Mouse (Mus musculus): Measurements from ENCODE around the gene Gm9573.
A peak's percentile ranks its signal among the peaks of the same experiment; 100 is the strongest.

Gene Gm9573

DNA sequence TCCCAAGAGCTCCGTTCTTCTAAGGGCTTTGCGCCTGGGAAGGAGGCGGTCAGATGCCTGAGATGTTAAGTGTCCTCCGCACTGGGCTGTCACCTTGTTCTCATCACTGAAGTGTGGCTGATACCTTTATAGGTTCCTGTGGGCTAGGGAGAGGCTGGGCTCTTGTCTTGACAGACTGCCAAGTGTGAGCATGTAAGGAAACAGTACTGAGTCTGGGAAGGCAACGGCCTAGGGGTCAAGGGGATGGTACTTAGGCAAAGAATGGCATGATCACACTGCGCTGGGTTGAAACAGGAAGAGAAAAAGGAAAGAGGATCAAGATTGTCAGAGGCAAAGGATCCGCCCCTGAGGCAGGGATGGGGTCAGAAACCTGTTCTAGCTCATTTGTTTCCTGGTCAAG is at the start of gene Gm9573:
Gene Gm9573 (minus strand): TSS at position 101 of the 400 bp plus-strand sequence.
- no peak for DNase-seq (ENCODE audit: low spot score)

- peak; percentile 98 for DNase-seq (ENCODE audit: low spot score)
These were observed 47.1 kb upstream of the Gm9573 start, which contains the start of gene Gtf2h4 for GRCm38 (mm10) chr17:35673416-35674035. Gene Gtf2h4 (minus strand): TSS chr17:35673739.

DNA sequence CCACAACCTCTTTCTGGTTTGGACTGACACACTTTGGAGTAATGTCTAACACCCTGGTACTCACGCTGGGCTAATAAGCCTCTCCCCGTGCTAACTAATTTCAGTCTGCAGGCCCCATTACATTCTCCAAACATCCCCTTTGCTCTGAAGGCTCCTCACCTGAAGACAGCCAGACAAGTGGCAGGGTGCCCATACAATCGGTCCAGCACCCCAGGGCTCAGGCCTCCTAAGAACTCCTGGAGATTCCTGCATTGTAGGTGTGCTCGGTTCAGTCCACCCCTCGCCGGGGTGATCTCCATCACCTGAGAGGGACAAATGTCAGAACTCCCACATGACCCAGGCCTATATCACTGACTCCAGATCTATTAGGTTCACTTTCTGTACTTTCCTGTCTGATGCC is 46.1 kb upstream of the Gm9573 start:
- no peak for DNase-seq (ENCODE audit: low spot score)

DNA sequence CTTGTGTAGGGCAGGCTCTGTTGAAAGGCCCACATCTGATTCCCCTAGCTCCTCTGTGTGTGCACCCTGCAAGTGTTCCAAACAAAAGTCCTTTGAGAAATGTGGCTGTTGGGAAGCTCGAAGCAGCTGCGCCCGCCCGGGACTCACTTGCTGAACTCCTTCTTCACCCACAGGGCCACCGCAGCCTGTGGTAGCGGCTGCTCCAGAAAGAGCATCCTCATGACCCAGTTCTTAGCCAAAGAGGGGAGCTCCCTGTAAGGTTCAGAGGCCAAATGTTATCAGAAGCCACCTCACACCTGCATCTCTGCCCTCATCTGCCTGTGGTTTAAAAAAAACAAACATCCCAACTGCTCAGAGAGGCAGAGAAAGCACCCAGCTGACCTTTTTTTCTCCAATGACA is 45.4 kb upstream of the Gm9573 start:
- no peak for DNase-seq (ENCODE audit: low spot score)

DNA sequence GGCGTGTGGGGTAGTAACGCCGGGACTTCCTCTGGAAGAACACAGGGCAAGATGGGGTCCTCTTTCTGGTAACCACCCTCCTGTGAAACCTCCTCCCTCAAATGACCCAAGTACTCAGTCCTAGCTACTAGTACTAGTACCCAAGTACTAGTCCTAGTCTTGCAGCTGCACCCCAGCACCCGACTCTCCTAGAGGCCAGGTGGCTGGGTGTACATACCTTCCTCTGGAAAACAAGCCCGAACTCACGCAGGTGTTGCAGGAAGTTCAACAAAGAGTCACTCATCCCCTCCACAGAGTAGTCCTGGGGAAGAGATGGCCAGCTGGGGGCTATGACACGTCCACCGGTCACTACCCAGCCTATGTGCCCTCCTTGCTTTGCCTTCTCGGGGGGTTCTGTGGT is 43.3 kb upstream of the Gm9573 start:
- DNase-seq (ENCODE audit: low spot score) = no peak

DNA sequence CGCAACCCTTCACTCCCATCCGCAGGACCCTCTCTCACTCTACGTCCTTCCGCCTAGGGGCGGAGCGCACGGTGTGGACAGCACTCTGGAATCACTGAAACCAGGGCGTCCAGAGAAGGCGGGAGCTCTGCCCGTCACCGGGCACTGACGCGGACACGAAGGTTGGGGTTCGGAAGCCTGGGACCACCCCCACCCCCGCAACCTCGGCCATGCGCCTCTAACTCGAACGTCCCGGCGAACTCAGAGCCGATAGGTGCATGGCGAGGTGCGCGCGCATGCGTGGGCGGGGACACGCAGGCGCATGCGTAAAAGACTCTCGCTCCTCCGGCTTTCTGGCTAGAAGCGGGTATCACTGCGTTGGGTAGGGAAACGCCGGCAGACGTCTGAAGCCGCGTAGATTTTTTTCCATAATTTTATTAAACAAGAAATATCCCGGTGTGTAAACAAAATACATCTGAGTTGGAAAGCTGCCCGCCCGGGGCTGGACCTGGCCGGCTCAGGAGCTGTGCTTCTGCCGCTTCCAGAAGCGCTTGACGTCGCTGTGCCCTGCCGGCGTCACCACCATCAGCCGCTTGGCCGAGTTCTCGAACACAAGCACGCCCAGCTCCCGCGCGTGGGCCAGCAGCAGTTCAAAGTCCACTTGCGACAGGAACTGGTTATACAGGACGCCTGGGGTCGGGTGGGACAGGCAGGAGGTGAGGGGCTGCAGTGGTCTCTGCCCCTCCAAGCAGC is 41.1 kb upstream of the Gm9573 start, which contains the start of gene Vars2:
Gene Vars2 (minus strand): TSS at position 259 of the 732 bp plus-strand sequence.
- peak; percentile 98 for DNase-seq (ENCODE audit: low spot score)

- peak; percentile 79 for DNase-seq (ENCODE audit: low spot score)
These were observed 40.4 kb upstream of the Gm9573 start for GRCm38 (mm10) chr17:35666851-35667256.

DNA sequence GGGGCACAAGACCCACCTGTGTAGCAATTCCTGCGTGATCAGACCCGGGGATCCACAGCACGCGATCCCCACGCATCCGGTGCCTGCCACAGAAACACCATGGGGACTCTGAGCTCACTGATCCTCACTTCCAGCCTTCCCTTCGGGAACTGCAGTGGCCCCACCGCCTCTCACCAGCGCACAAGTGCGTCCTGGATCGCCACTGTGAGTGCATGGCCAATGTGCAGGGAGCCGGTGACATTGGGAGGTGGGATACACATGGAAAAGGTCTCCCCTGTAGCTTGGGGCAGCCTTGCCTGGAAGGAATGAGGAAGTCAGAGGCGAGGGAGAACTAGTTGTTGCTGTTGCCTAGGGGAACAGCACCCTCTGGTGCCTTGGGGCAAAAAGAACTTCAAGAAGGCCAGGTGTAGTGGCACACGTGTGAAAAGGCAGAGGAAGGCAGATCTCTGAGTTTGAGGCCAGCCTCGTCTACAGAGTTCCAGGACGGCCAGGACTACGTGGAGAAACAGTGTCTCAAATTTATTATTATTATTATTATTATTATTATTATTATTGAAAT is 39.6 kb upstream of the Gm9573 start:
- peak; percentile 35 for DNase-seq (ENCODE audit: low spot score)

- no peak for DNase-seq (ENCODE audit: low spot score)
These were observed 26.6 kb upstream of the Gm9573 start for GRCm38 (mm10) chr17:35653086-35653485.

DNA sequence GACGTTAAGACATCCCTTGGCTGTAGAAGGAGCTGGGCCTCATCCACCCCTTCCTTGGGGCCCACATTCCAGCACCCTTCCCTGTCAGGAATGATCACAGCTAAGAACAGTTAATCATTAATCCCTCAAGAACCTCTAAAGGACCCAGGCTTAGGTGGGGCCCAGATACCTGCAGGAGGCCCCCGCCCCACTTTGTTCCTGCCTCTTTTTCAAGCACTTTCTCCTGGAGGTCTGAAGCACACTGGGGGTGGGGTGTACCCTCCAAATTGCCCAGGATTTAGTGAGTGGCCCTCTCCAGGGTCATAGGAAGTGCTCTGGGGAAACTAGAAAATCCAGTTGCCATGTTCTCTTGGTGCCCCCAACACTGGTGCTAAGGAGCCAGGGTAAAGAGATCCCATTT is 23.0 kb upstream of the Gm9573 start:
- no peak for DNase-seq (ENCODE audit: low spot score)

GRCm38 (mm10) chr17:35643609-35644236 is 17.3 kb upstream of the Gm9573 start, which contains the start of gene Mucl3:
Gene Mucl3 (minus strand): TSS chr17:35643695.
- no peak for DNase-seq (ENCODE audit: low spot score)

GRCm38 (mm10) chr17:35639352-35639751 is 12.9 kb upstream of the Gm9573 start:
- no peak for DNase-seq (ENCODE audit: low spot score)

DNA sequence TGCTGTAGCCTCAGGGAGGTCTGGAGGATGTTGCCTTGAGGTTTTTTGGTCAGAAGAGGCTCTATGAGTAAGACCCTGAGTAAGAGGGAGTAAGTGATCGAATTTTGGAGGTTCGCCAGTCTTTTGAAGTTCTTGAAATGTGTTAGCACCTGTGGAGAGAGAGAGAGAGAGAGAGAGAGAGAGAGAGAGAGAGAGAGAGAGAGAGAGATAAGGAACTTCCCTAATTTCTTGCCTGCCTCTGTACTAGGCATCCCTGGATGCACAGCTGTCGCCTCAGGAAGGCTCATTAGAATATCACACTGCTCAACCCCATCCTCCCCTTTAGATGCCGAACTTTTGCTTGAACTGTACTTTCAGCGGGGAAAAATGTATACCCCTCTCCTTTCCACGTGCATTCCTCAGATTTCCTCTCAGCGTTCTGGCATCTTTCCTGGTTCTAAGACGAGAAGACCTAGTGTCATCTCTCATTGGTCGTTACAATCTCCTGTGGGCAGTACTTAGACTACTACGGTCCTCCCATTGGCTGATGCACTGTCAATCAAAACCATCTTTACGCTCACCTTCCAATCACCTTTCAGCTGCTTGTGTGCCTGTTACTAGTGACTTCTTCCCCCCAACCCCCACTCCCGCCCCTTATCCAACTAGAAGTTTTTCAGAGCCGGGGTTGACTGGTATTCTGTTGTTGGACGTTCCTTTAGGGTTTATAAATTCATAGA is 12.2 kb upstream of the Gm9573 start:
- peak; percentile 87 for DNase-seq (ENCODE audit: low spot score)

- peak; percentile 66 for DNase-seq (ENCODE audit: low spot score)
These were observed 9.9 kb upstream of the Gm9573 start for GRCm38 (mm10) chr17:35636363-35636762.

- peak; percentile 74 for DNase-seq (ENCODE audit: low spot score)
These were observed 9.3 kb upstream of the Gm9573 start for GRCm38 (mm10) chr17:35635699-35636111.

DNA sequence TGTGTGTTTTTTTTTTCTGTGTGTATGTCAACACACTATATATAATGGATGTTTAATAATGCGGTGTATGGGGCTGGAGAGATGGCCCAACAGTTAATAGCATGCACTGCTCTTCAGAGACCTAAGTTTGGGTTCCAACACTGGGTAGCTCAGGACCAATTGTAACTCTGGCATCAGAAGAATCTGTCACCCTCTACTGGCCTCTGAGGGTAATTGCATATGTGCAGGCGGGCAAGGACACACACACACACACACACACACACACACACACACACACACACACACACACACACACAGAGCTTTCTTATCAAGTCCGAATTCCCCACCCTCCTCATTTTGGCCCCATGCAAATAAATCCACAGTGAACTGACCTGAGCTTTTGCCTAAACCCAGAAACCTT is 8.8 kb upstream of the Gm9573 start:
- peak; percentile 11 for DNase-seq (ENCODE audit: low spot score)

- peak; percentile 29 for DNase-seq (ENCODE audit: low spot score)
These were observed 7.6 kb upstream of the Gm9573 start for GRCm38 (mm10) chr17:35633992-35634391.

- DNase-seq (ENCODE audit: low spot score) = no peak
These were observed 9.3 kb downstream of the Gm9573 start for GRCm38 (mm10) chr17:35617127-35617526.

- DNase-seq (ENCODE audit: low spot score) = no peak
These were observed 24.6 kb downstream of the Gm9573 start for GRCm38 (mm10) chr17:35601736-35602354.

DNA sequence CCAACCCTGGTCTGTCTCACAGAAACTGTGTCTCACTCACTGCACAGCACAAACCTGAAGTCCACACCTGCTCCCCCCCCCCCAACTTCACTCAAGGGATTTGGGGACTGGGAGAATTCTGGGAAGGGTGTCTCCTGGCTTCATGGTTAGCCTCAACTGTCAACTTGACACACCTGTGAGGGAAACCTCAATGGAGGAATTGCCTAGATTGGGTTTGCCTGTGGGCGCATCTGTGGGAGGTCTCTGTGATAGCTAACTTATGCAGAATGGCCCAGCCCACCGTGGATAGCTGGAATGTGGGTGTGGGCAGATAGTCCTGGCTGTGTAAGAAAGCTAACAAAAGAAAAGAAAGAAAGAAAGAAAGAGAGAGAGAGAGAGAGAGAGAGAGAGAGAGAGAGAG is 25.2 kb downstream of the Gm9573 start, which contains the start of gene Sfta2:
Gene Sfta2 (plus strand): TSS at position 301 of the 400 bp plus-strand sequence.
- DNase-seq (ENCODE audit: low spot score) = no peak

DNA sequence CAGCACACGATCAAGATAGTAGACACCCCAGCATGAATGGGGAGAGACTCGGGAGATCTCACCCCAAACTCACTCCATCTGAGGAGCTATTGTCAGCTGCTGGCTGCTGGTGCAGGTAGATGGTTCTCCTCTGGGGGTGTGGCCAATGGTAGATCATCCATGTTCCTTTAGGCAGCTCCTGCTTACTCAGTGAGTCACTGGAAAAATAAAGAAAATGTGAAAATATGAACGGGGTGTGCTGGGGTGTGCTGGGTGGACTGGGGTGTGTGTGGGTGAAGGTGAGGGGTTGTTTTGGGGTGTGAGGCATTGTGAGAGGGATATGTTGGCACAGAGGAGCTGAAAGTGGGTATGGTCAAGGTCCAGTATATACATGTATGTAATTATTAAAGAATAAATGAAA is 29.0 kb downstream of the Gm9573 start:
- DNase-seq (ENCODE audit: low spot score) = no peak
